Mouse (Mus musculus) right cerebral cortex, adult 18-20 months (tissue): ENCODE measurements at regions not wholly inside any gene's neighbourhood (a gene's known extent, or its start where the extent isn't known, plus 50 kb on each side); places are given as distances from the start of the nearest gene placed in this dataset.

Experiments
- DNase-seq: peaks from one replicate; pipeline ENCODE4 v3.0.0; 2022; ENCODE audit warnings: mixed read lengths

- no peak for DNase-seq
These were observed 54.8 kb upstream of the Cep85l start for GRCm38 (mm10) chr10:53434376-53435171.

- no peak for DNase-seq
These were observed 53.0 kb upstream of the Cep85l start for GRCm38 (mm10) chr10:53432794-53433193.

DNA sequence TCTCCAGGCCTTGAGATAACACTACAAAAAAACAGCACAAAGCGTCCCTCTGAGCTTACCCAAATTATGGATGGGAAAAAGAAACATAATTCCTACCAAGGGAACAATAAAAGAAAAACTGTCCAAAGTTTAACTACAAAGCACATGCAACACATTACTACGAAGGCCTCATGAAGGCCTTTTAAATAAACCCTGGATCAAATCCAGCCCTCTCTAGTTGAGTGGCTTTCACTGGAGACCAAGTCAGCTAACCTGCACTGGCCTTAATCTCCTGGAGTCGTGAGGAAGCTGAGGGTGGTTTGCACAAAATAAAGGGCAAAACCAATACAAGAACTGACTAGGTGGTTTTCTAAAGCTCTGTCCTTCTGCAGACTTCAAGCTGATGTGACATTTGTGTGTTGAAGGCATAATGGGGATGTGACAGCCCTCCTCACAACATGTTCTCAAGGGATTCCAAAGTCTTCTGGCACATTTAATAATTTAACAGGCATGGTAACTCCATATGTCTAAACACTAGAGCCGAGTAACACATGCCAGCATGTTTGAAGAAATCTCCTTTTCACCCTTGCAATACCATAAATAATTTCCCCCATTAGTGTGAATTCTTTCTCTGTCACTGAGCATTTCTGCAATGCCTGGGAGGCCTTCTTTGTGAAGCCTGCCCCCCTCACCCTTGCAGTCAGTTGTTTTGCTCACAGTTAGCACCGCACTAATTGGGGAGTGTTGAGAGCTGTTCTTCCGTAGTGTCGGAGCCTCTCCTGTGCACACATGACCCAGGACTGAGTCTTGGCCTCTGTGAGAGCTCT lies 50.0 kb upstream of the Cep85l start:
- DNase-seq, result no peak
